Mouse (Mus musculus) heart, embryonic 11.5 days (tissue): ENCODE results near the gene Gfi1b. TPM values are rescaled to one million over a fixed set of nuclear protein-coding genes. Genes with fewer than 3 reads are reported as not detected.

Source experiments
- ATAC-seq: fragments of 200-750 bp; cut with Nextera tagmentation; replicated peaks from 2 replicates; pipeline ENCODE4 v1.8.0; 2017; ENCODE audit warnings: moderate library complexity; ENCODE audit not compliant: insufficient number of reproducible peaks, low FRiP score, low TSS enrichment
- H3K27ac ChIP-seq: fragments of 300-500 bp; sonication (generic); 2 replicates; pipeline ENCODE4 v1.5.1; 2014; ENCODE audit warnings: mild to moderate bottlenecking, low read depth, low read length
- H3K27me3 ChIP-seq: fragments of 300-500 bp; sonication (generic); 2 replicates; pipeline ENCODE4 v1.6.1; 2014; ENCODE audit warnings: mild to moderate bottlenecking, low read length, mixed read lengths; ENCODE audit not compliant: control insufficient read depth, insufficient read depth
- H3K36me3 ChIP-seq: fragments of 300-500 bp; sonication (generic); 2 replicates; pipeline ENCODE4 v1.6.1; 2014; ENCODE audit warnings: mild to moderate bottlenecking, low read length, moderate library complexity, mixed read lengths; ENCODE audit not compliant: control insufficient read depth, insufficient read depth
- H3K4me1 ChIP-seq: fragments of 300-500 bp; sonication (generic); 2 replicates; pipeline ENCODE4 v1.6.1; 2014; ENCODE audit warnings: low read length; ENCODE audit not compliant: control insufficient read depth, insufficient read depth
- H3K4me2 ChIP-seq: fragments of 300-500 bp; sonication (generic); 2 replicates; pipeline ENCODE4 v1.6.1; 2014; ENCODE audit warnings: mild to moderate bottlenecking, moderate library complexity
- H3K4me3 ChIP-seq: fragments of 300-500 bp; sonication (generic); 2 replicates; pipeline ENCODE4 v1.5.1; 2014; ENCODE audit warnings: low read depth, low read length
- H3K9ac ChIP-seq: fragments of 300-500 bp; sonication (generic); 2 replicates; pipeline ENCODE4 v1.6.1; 2014; ENCODE audit warnings: mild to moderate bottlenecking, low read depth, low read length, moderate library complexity
- H3K9me3 ChIP-seq: fragments of 300-500 bp; sonication (generic); replicated peaks from 2 replicates; pipeline ENCODE4 v1.6.1; 2016; ENCODE audit warnings: low read length; ENCODE audit not compliant: control insufficient read depth
- WGBS: fragments of 180-500 bp; shearing (Covaris S2); extraction: QIAGEN DNeasy Blood & Tissue Kit; methylation state at CpG from one replicate; pipeline ENCODE4 v1.1.7; 2014; ENCODE audit not compliant: insufficient replicate concordance; 5-methylcytosine and 5-hydroxymethylcytosine counted together
- polyA plus RNA-seq: library from polyadenylated mRNA; unstranded; fragments of >200 nt; fragmentation: Nextera tagmentation; extraction: Ambion mirVana; gene quantifications from 2 replicates; pipeline ENCODE4 v1.2.1, GENCODE M21; 2014

The Gfi1b gene
- polyA plus RNA-seq, 1 experiment from 2014 or later, result 10.9 TPM

DNA sequence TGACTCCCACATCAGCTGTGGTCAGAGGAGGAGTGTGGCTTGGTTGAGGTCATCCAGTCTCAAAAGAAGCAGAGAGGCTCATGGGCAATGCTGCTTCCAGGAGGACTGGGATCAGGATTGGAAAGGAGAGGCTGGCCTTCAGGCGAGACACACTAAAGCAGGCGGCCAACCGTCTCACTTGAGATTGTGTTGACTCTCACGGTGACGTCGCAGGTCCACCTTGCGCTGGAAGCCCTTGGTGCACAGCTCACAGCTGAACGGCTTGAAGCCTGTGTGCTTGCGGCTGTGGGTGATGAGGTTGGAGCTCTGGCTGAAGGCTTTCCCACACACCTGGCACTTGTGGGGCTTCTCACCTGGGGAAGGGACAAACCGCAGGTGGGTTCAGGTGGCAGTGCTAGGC is 11.9 kb downstream of the Gfi1b start:
- H3K27ac ChIP-seq, result no peak overlapping the region
- no peaks in the 10 kb centered on the region for H3K4me1 ChIP-seq
- H3K9ac ChIP-seq, result no peak overlapping the region; the same call in 1 of the 2 replicates
- no peaks in the 10 kb centered on the region for H3K36me3 ChIP-seq
- no peak overlapping the region for H3K4me2 ChIP-seq
- H3K27me3 ChIP-seq, result no peaks in the 10 kb centered on the region
- 80% methylated on average over 10 of the region's 10 CpGs for WGBS
- no peak for ATAC-seq
- no peak overlapping the region for H3K4me3 ChIP-seq
- no peaks in the 10 kb centered on the region for H3K9me3 ChIP-seq

DNA sequence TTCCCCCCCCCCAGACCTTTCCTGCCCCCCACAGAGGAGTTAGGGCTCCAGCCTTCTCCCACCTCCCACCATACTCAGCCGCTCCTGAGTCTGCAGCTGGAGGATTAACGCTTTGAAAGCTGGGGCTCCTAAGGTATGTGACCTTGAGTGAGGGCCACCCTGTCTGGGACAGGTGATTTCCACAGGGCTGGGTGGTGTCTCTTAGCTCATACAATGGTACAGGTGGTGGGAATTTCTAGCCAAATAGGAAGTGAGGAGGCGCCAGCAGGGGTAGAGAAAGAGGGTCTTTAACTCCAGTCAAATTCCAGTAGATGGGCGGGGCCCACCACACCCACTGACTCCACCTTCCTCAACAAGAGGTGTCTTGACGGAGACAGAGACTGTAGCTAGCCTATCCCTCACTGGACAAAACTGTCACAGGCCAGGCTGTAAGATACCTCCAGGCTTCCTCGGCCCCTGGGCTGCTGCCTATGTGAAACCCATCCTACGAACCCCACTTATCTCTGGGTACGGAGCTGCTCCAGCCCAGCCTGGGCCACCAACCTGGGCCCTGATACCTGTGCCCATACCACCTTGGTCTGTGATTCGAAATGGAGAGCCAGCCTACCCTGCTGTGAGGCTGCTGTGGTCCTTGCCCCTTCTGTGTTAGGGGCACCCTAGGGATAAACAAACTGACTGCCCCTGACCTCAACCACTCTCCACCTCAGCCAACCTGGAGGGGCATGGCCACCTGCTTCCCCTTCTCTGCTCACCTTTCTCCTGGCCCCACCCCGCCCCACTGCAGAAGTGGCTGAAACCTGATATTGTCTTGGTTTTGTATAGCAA is 14.2 kb downstream of the Gfi1b start:
- Histone ChIP-seq H3K27ac (no peak overlapping the region), H3K4me3 (no peak overlapping the region), H3K4me2 (no peak overlapping the region), H3K27me3 (no peaks in the 10 kb centered on the region), H3K9ac (no peak overlapping the region), H3K36me3 (no peaks in the 10 kb centered on the region), H3K9me3 (no peaks in the 10 kb centered on the region), H3K4me1 (peaks cover under 1% of the 10 kb centered on the region)
- 41% methylated on average over 10 of the region's 10 CpGs for WGBS
- ATAC-seq, result no peak

DNA sequence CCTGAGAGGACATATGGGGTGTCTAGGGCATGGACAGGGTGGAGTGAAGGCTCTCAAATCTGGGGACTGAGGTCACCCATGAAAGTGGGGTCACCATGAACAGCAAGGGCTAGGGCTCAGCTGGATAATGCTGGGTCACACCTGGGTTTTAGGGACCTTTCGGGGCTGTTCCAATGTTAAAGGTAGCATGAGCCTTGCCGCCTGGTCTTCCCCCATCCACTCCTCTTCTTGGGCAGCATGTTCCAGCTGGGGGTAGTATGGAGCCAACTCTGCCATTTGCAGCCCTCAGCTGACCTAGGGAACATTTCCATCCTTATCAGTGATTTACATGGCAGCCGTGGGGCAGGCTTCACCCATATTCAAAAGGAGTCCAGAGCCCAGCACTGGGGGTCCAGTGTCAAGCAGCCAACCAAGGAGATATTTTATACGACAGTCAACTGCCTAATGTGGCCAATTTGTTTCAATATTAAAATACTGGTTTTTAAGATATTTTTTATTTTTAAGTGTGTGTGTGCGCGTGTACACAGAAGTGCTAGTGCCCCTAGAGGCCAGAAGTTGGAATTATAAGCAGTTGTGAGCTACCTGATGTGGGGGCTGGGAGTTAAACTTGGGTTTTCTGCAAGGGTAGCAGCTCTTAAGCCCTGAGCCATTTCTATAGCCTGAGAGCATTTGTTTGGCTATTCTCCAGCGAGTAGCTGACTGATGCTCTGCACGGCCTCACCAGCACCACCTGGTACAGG is 15.0 kb downstream of the Gfi1b start:
- Histone ChIP-seq H3K36me3 (no peaks in the 10 kb centered on the region), H3K4me1 (peaks cover 8% of the 10 kb centered on the region), H3K4me2 (no peak overlapping the region), H3K27me3 (no peaks in the 10 kb centered on the region), H3K4me3 (no peak overlapping the region), H3K27ac (no peak overlapping the region), H3K9me3 (no peaks in the 10 kb centered on the region), H3K9ac (no peak overlapping the region)
- no peak for ATAC-seq
- WGBS, result 60% methylated on average over 8 of the region's 8 CpGs

DNA sequence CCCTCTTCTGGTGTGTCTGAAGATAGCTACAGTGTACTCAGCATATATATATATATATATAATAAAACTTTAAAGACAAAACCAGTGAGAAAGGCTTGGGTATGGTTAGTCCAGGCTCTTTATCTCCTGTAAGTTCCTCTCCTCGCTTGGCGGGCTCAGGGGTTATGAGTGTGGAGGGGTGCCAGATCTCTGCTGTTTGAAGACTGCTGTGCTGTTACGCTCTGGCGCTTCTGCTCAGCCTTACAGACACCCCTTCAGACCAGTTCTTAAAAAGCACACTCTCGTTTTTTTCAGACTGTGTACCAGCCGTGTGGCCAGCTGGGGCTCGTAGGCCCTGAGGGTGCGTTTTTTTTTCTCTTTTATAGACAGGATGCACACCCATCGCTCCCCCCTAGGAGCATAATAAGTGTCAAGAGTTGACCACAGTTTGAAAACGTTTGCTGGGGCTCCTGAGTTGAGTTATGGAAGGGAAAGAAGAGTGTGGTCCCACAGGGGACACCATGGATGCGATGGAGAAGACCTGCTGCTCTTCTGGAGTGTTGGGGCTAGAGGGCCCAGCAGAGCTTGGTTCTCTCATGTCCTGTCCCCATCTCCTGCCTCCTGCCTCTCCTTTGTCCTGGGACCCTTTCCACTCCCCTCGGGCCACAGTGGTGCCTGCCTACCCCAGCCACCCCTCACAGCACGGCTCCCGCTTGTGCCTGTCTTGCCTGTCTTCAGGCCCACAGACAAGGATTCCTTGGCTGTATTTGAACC is 15.8 kb downstream of the Gfi1b start:
- Histone ChIP-seq H3K4me1 (peaks cover 11% of the 10 kb centered on the region), H3K27ac (no peak overlapping the region), H3K4me3 (no peak overlapping the region), H3K27me3 (no peaks in the 10 kb centered on the region), H3K4me2 (no peak overlapping the region), H3K9ac (no peak overlapping the region), H3K36me3 (no peaks in the 10 kb centered on the region), H3K9me3 (no peaks in the 10 kb centered on the region)
- WGBS, result 78% methylated on average over 14 of the region's 14 CpGs
- no peak for ATAC-seq

DNA sequence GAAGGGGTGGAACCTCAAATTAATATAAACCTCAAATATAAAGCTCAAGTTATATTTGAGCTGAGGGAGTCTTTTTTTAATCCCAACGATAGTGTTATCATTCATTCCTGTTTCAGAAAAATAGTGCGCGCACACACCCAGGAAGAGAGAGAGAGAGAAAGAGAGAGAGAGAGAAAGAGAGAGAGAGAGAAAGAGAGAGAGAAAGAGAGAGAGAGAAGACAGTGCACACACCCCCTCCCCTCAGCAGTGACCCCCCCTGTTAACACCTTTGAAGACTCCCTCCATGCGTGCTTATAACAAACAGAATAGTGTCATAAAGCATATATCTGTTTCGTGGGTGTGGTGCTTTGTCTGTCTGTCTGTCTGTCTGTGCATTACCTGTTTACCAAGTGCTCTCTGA is 18.2 kb downstream of the Gfi1b start:
- Histone ChIP-seq H3K4me1 (peaks cover 25% of the 10 kb centered on the region), H3K9ac (no peak overlapping the region), H3K4me3 (no peak overlapping the region), H3K27me3 (no peaks in the 10 kb centered on the region), H3K36me3 (no peaks in the 10 kb centered on the region), H3K9me3 (no peaks in the 10 kb centered on the region), H3K4me2 (no peak overlapping the region), H3K27ac (no peak overlapping the region)
- ATAC-seq, result no peak
- WGBS, result 92% methylated on average over 5 of the region's 5 CpGs

DNA sequence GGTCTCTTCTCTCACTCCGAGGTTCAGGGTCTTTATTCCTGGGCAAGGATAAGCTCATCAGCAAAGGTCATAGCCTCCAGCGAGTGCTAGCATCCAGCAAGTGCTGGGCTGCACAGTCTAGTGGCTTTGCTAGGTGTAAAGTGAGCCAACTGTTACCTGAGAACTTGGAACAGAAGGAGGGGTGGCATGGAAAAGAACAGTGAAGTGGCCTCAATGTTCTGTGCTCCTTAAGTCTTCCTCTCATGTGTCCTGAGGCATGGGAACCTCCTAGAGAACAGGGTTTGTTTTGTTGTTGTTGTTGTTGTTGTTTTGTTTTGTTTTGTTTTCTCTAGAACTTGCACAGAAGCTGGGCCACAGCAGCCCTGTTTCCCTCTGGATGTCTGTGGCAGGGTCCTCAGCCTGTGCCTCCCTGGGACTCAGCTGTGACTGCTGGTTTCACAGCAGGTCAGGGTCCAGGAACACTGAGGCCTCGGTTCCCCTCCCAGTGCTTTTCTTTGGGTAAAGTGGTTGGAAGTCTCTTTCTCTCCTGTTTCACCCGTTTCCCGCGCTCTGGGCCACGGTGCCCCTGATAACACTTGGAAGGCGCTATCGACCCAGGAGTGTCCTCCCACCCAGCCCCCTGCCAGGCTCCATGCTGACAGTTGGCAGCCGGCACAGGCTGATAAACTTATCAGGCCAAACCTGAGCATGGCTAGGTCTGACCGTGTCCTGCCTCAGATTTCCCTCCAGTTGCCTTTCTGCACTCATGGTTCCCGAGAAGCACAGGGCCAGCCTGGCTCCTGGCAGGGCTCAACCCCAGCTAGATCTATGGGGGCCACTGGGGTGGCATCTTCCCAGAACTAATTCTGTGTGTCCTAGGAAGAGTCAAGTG is 19.8 kb downstream of the Gfi1b start:
- Histone ChIP-seq H3K36me3 (no peaks in the 10 kb centered on the region), H3K9me3 (no peaks in the 10 kb centered on the region), H3K4me1 (peaks cover 35% of the 10 kb centered on the region), H3K27me3 (no peaks in the 10 kb centered on the region), H3K4me3 (no peak overlapping the region), H3K4me2 (0 out of 2 replicates have a peak overlapping the region, but pooled peaks have one; percentile 9), H3K9ac (peak overlapping the region; percentile 48), H3K27ac (peak overlapping the region; percentile 24; the same call in 1 of the 2 replicates)
- WGBS, result 15% methylated on average over 12 of the region's 12 CpGs
- peak; percentile 74 for ATAC-seq

DNA sequence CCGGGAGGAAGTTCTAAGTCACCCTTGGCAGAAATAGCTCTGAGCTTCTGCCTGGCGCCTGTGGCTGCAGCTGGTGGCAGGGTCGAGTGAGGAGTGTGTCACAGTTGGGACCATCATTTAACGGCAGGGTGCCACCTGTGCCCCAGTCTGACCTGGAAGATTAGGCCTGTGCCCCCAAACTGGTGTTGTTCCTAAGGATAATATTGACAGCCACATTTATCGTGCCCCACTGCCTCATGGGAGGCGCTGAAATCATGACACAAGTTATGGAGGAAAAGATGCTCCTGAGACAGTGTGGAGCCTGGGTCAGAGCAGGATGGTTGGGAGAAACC is 22.2 kb downstream of the Gfi1b start:
- H3K9ac ChIP-seq, result no peak overlapping the region
- no peak for ATAC-seq
- no peak overlapping the region for H3K4me2 ChIP-seq
- H3K4me1 ChIP-seq, result peaks cover 35% of the 10 kb centered on the region
- no peaks in the 10 kb centered on the region for H3K9me3 ChIP-seq
- H3K27ac ChIP-seq, result no peak overlapping the region
- 50% methylated on average over 6 of the region's 6 CpGs for WGBS
- no peaks in the 10 kb centered on the region; the same call in 1 of the 2 replicates for H3K27me3 ChIP-seq
- no peak overlapping the region for H3K4me3 ChIP-seq
- no peaks in the 10 kb centered on the region for H3K36me3 ChIP-seq
